Mouse (Mus musculus): ENCODE data around the gene Fbxw15. TPM values are rescaled to one million over a fixed set of nuclear protein-coding genes. Genes with fewer than 3 reads are reported as not detected.

The Fbxw15 gene
- not detected in 2 replicates for polyA plus RNA-seq (2012; rRNA removed; ENCODE audit: low replicate concordance)

DNA sequence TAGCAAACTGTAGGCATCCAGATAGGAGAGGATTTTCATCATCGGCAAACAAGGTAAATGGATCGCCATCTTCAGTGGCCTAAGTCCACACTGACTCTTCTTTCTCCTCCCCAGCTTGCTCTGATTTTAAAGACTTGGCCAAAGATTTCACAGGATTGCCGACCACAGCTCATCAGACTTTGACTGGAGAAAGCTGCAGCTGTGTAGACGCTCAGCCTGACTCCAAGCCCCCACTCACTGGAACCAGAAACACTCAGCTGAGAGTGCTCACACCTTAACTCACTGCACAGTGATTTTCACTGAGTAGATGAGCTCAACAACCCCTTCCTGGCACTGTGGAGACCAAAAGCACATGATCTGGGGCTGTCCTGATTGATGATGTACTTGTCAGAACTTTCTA is at the start of gene Fbxw15:
Gene Fbxw15 (minus strand): TSS at position 101 of the 400 bp plus-strand sequence.

Other genes starting within 250 kb of the Fbxw15 start
- not detected in 2 replicates for gene Fbxw28, start 228.6 kb downstream of the Fbxw15 start, polyA plus RNA-seq (2012; rRNA removed; ENCODE audit: low replicate concordance)
- gene Fbxw22, start 164.0 kb downstream of the Fbxw15 start, polyA plus RNA-seq (2012; rRNA removed; ENCODE audit: low replicate concordance) = not detected in 2 replicates
- not detected in 2 replicates for gene Fbxw16, start 119.1 kb downstream of the Fbxw15 start, polyA plus RNA-seq (2012; rRNA removed; ENCODE audit: low replicate concordance)
- not detected in 2 replicates for gene Fbxw19, start 72.4 kb downstream of the Fbxw15 start, polyA plus RNA-seq (2012; rRNA removed; ENCODE audit: low replicate concordance)
- gene Fbxw24, start 57.8 kb upstream of the Fbxw15 start, polyA plus RNA-seq (2012; rRNA removed; ENCODE audit: low replicate concordance) = not detected in 2 replicates
- gene Fbxw25, start 96.4 kb upstream of the Fbxw15 start, polyA plus RNA-seq (2012; rRNA removed; ENCODE audit: low replicate concordance) = not detected in 2 replicates
- gene Fbxw18, start 134.4 kb upstream of the Fbxw15 start, polyA plus RNA-seq (2012; rRNA removed; ENCODE audit: low replicate concordance) = not detected in 2 replicates
- gene Fbxw26, start 177.8 kb upstream of the Fbxw15 start, polyA plus RNA-seq (2012; rRNA removed; ENCODE audit: low replicate concordance) = not detected in 2 replicates
- gene Fbxw27, start 222.4 kb upstream of the Fbxw15 start, polyA plus RNA-seq (2012; rRNA removed; ENCODE audit: low replicate concordance) = not detected in 2 replicates
- 0.46 and 11.5 TPM in 2 replicates for gene Spink8, start 244.0 kb upstream of the Fbxw15 start, polyA plus RNA-seq (2012; rRNA removed; ENCODE audit: low replicate concordance)

Measured in subcutaneous adipose tissue, adult 2 months (tissue).